Mouse (Mus musculus) B cell, adult (primary cell): Measurements from ENCODE around the gene 4931440F15Rik. TPM values are rescaled to one million over a fixed set of nuclear protein-coding genes. Genes with fewer than 3 reads are reported as not detected.

Source experiments
- total RNA-seq: library from RNA; stranded (reverse); gene quantifications from 4 replicates; pipeline ENCODE4 v1.2.4, GENCODE M21; 2023; ENCODE audit not compliant: inconsistent age

Gene 4931440F15Rik
- total RNA-seq: 0.21 to 0.32 TPM (median 0.25 TPM) in 4 replicates

GRCm38 (mm10) chr11:29825271-29825718 lies at the start of gene 4931440F15Rik:
Gene 4931440F15Rik, minus strand, starts transcription at chr11:29825668.

Other genes starting within 250 kb of the 4931440F15Rik start
- 75.8 to 83.5 TPM (median 80.2 TPM) in 4 replicates for gene Rtn4, start 132.7 kb downstream of the 4931440F15Rik start, total RNA-seq
- gene Eml6, start 200.4 kb upstream of the 4931440F15Rik start, total RNA-seq: 0.45 to 1.5 TPM (median 0.91 TPM) in 4 replicates